Mouse (Mus musculus) hindbrain, embryonic 12.5 days (tissue): Measurements from ENCODE around the gene Fuz. TPM values are rescaled to one million over a fixed set of nuclear protein-coding genes. Genes with fewer than 3 reads are reported as not detected.
A peak's percentile ranks its signal among the peaks of the same experiment; 100 is the strongest.

Experiments used
- ATAC-seq: fragments of 200-750 bp; cut with Nextera tagmentation; 2 replicates; pipeline ENCODE4 v1.8.0; 2017; ENCODE audit warnings: moderate TSS enrichment; ENCODE audit not compliant: low FRiP score
- H3K27ac ChIP-seq: fragments of 300-500 bp; sonication (generic); 2 replicates; pipeline ENCODE4 v1.5.1; 2016; ENCODE audit warnings: mild to moderate bottlenecking
- H3K27me3 ChIP-seq: fragments of 300-500 bp; sonication (generic); 2 replicates; pipeline ENCODE4 v1.6.1; 2016; ENCODE audit warnings: mild to moderate bottlenecking
- H3K36me3 ChIP-seq: fragments of 300-500 bp; sonication (generic); 2 replicates; pipeline ENCODE4 v1.6.1; 2016; ENCODE audit warnings: mild to moderate bottlenecking
- H3K4me1 ChIP-seq: fragments of 300-500 bp; sonication (generic); 2 replicates; pipeline ENCODE4 v1.6.1; 2016
- H3K4me2 ChIP-seq: fragments of 300-500 bp; sonication (generic); replicated peaks from 2 replicates; pipeline ENCODE4 v1.6.1; 2016; ENCODE audit warnings: mild to moderate bottlenecking
- H3K4me3 ChIP-seq: fragments of 300-500 bp; sonication (generic); 2 replicates; pipeline ENCODE4 v1.5.1; 2016; ENCODE audit warnings: mild to moderate bottlenecking
- H3K9ac ChIP-seq: fragments of 300-500 bp; sonication (generic); 2 replicates; pipeline ENCODE4 v1.6.1; 2016; ENCODE audit warnings: mild to moderate bottlenecking, moderate library complexity
- H3K9me3 ChIP-seq: fragments of 300-500 bp; sonication (generic); replicated peaks from 2 replicates; pipeline ENCODE4 v1.6.1; 2016; ENCODE audit warnings: mild to moderate bottlenecking
- WGBS: fragments of 180-500 bp; shearing (Covaris S2); methylation state at CpG from one replicate; pipeline ENCODE4 v1.1.7; 2016; 5-methylcytosine and 5-hydroxymethylcytosine counted together
- polyA plus RNA-seq: library from polyadenylated mRNA; unstranded; fragments of >200 nt; fragmentation: Nextera tagmentation; extraction: Ambion mirVana; gene quantifications from 2 replicates; pipeline ENCODE4 v1.2.1, GENCODE M21; 2016

Gene Fuz
- polyA plus RNA-seq, 1 experiment from 2014 or later, result 22.7 TPM

DNA sequence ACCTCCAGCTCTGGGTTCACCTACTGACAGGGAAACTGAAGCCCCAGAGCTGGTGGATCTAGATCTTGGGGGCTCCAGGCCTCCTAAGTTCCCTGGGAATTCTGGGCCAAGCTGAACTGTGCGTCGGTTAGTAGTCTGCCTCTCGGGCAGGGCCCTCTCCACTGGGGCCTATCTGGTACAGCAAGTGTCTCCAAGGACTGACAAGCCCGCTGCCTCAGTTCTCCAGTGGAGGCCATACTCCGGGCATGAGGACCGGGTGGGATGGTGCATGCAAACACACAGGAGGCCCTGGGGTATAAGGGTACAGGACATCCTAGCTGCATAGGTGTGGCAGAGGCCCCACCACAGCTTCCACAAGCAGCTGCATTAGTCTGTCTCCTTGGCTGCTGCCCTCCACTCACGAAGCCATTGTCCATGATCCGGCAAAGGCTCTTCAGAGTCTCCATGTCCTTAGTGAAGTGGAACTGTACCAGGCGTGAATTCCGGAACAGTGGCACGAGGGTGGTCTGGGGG, 31.8 kb upstream of the Fuz start:
- whole genome bisulfite sequencing, result 88% methylated on average over 11 of the region's 11 CpGs
- peaks cover 49% of the 10 kb centered on the region for H3K4me1 ChIP-seq

DNA sequence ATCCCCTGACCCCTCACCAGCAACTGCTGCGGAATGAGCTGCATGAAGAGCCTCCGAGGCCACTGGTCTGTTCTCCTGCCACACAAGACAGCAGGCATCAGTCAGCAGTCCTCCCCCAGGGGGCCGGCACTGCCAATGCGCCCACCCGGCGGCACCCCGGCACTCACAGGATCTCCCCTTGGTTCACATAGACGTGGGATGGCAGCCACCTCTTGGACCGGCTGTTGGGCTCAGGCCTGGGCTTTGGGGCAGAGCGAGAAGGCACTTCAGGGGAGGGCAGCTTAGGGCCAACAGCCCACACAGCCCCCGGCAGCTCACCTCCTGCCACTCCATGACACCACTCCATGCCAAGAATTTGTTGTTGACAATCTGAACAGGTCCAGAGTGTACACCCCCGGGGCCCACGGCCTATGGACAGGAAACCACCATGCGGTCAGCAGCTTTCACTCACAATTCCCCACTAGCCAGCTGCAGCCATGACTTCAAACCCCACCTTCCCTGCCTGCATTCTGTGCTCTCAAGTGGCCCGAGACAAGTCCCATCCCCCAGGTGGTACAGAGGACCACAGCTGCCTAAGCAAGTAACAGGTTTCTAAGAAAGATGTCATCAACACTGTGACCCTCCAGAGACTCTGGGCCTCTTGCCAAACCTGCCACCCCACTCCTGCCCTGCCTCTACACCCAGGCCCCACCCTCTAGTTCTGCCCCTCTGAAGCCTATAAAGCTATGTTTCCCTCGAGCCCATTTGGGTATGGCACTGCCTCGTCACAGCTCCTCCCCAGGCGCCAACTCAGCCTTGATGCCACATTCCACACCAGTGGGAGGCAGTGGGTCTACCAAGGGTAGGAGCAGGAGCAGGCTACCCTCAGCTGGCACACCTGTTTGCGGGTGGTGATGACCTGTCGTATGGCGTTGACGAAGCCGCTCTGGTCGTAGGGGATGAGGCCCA, 31.0 kb upstream of the Fuz start:
- Histone ChIP-seq H3K4me2 (no peak overlapping the region), H3K9ac (no peak overlapping the region), H3K27me3 (no peaks in the 10 kb centered on the region), H3K9me3 (no peaks in the 10 kb centered on the region), H3K4me3 (no peak overlapping the region), H3K27ac (no peak overlapping the region), H3K36me3 (peaks cover 60% of the 10 kb centered on the region), H3K4me1 (peaks cover 49% of the 10 kb centered on the region)
- ATAC-seq, result no peak
- WGBS, result 89% methylated on average over 24 of the region's 24 CpGs

More for the DNA sequence above, 31.8 kb upstream of the Fuz start:
- H3K4me3 ChIP-seq, result no peak overlapping the region
- H3K27me3 ChIP-seq, result no peaks in the 10 kb centered on the region
- no peaks in the 10 kb centered on the region for H3K9me3 ChIP-seq
- H3K9ac ChIP-seq, result no peak overlapping the region
- peaks cover 64% of the 10 kb centered on the region for H3K36me3 ChIP-seq
- ATAC-seq, result no peak
- H3K27ac ChIP-seq, result no peak overlapping the region
- H3K4me2 ChIP-seq, result no peak overlapping the region

- H3K9ac ChIP-seq, result peak overlapping the region; percentile 99
Observed at GRCm38 (mm10) chr7:44866276-44867009, 29.4 kb upstream of the Fuz start.

GRCm38 (mm10) chr7:44867010-44867702, 28.7 kb upstream of the Fuz start:
- Histone ChIP-seq H3K4me3 (peak overlapping the region; percentile 97), H3K27me3 (no peaks in the 10 kb centered on the region), H3K9me3 (no peaks in the 10 kb centered on the region), H3K36me3 (peaks cover 48% of the 10 kb centered on the region), H3K27ac (no peak overlapping the region), H3K9ac (peak overlapping the region; percentile 99), H3K4me1 (peaks cover 53% of the 10 kb centered on the region), H3K4me2 (peak overlapping the region; percentile 98)
- WGBS, result 78% methylated on average over 19 of the region's 19 CpGs
- no peak for ATAC-seq

More at GRCm38 (mm10) chr7:44866276-44867009, 29.4 kb upstream of the Fuz start:
- H3K27ac ChIP-seq, result no peak overlapping the region
- ATAC-seq, result no peak
- H3K27me3 ChIP-seq, result no peaks in the 10 kb centered on the region
- peak overlapping the region; percentile 2 for H3K4me3 ChIP-seq
- H3K36me3 ChIP-seq, result peaks cover 56% of the 10 kb centered on the region
- WGBS, result 64% methylated on average over 15 of the region's 15 CpGs
- no peaks in the 10 kb centered on the region for H3K9me3 ChIP-seq
- peaks cover 52% of the 10 kb centered on the region for H3K4me1 ChIP-seq
- H3K4me2 ChIP-seq, result peak overlapping the region; percentile 98

- H3K27ac ChIP-seq, result no peak overlapping the region
- peak overlapping the region; percentile 98 for H3K4me2 ChIP-seq
- peaks cover 42% of the 10 kb centered on the region for H3K36me3 ChIP-seq
- 60% methylated on average over 9 of the region's 9 CpGs for WGBS
- H3K9ac ChIP-seq, result peak overlapping the region; percentile 99
- peaks cover 53% of the 10 kb centered on the region for H3K4me1 ChIP-seq
- peak overlapping the region; percentile 97 for H3K4me3 ChIP-seq
- H3K27me3 ChIP-seq, result no peaks in the 10 kb centered on the region
- no peaks in the 10 kb centered on the region for H3K9me3 ChIP-seq
- no peak for ATAC-seq
Observed at GRCm38 (mm10) chr7:44867802-44868201, 28.1 kb upstream of the Fuz start.

DNA sequence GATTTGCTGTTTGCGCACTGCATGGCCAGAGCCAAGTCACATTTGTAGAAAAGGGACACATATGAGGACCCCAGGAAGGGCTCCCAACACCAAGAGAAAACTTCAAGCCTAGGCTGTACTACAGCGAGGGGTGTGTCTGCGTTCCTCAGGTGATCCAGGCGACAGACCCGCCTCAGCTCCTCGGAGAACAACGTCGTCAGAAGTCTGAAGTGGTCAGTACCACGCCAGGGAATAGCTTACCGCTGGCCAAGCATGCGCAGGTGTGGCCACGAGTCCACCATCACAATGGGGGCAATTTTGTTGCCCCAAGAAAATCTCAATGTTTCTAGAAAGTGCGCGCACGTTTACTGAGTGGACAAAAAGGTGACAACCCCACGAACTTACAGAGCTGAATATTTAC, 27.4 kb upstream of the Fuz start:
- Histone ChIP-seq H3K9ac (peak overlapping the region; percentile 99), H3K27ac (peak overlapping the region; percentile 100), H3K4me3 (peak overlapping the region; percentile 97), H3K9me3 (no peaks in the 10 kb centered on the region), H3K4me1 (peaks cover 53% of the 10 kb centered on the region), H3K36me3 (peaks cover 35% of the 10 kb centered on the region), H3K27me3 (no peaks in the 10 kb centered on the region), H3K4me2 (peak overlapping the region; percentile 98)
- WGBS, result 8% methylated on average over 16 of the region's 16 CpGs
- no peak for ATAC-seq

- H3K4me1 ChIP-seq, result peaks cover 53% of the 10 kb centered on the region
Observed at GRCm38 (mm10) chr7:44868919-44869696, 26.8 kb upstream of the Fuz start.

GRCm38 (mm10) chr7:44869697-44870528, 26.0 kb upstream of the Fuz start, which contains the start of gene Ptov1:
Ptov1 (minus strand) TSS chr7:44869788.
- Histone ChIP-seq H3K9ac (peak within 1 kb of the TSS; percentile 99), H3K4me3 (peak within 1 kb of the TSS; percentile 97), H3K27ac (peak within 1 kb of the TSS; percentile 100), H3K36me3 (peaks cover 21% of the 10 kb centered on the region), H3K4me2 (peak within 1 kb of the TSS; percentile 98), H3K9me3 (no peaks in the 10 kb centered on the region), H3K27me3 (no peaks in the 10 kb centered on the region), H3K4me1 (peaks cover 48% of the 10 kb centered on the region)
- peak; percentile 95 for ATAC-seq
- WGBS, result 12% methylated on average over 29 of the region's 29 CpGs

More at GRCm38 (mm10) chr7:44868919-44869696, 26.8 kb upstream of the Fuz start:
- Histone ChIP-seq H3K27me3 (no peaks in the 10 kb centered on the region), H3K9me3 (no peaks in the 10 kb centered on the region), H3K36me3 (peaks cover 29% of the 10 kb centered on the region), H3K27ac (peak overlapping the region; percentile 100), H3K9ac (peak overlapping the region; percentile 99), H3K4me2 (peak overlapping the region; percentile 98), H3K4me3 (peak overlapping the region; percentile 97)
- ATAC-seq, result peak; percentile 49
- WGBS, result under 1% methylated on average over 89 of the region's 108 CpGs

GRCm38 (mm10) chr7:44870614-44871013, 25.3 kb upstream of the Fuz start:
- Histone ChIP-seq H3K36me3 (peaks cover 18% of the 10 kb centered on the region), H3K4me2 (peak overlapping the region; percentile 98), H3K27me3 (no peaks in the 10 kb centered on the region), H3K9me3 (no peaks in the 10 kb centered on the region), H3K9ac (peak overlapping the region; percentile 36; the same call in 1 of the 2 replicates), H3K4me1 (peaks cover 41% of the 10 kb centered on the region), H3K27ac (peak overlapping the region; percentile 100), H3K4me3 (peak overlapping the region; percentile 97)
- WGBS, result 80% methylated on average over 6 of the region's 6 CpGs
- no peak for ATAC-seq

DNA sequence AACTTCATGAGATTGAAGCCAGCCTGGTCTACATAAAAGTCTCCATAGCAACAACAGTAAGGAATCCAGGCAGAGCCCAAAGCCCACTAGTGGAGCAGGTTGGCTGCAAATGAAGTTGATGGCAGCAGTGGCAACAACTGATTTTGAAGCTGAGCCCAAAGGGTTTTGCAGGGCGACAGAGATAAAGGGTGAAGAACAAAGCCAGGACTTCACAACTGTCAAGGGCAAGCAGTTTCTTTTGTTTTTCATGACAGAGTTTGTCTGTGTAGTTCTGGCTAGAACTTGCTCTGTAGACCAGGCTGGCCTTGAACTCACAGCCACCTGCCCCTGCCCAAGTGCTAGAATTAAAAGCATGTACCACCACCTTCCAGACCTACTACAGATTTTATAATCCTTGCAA, 24.7 kb upstream of the Fuz start:
- Histone ChIP-seq H3K36me3 (peaks cover 17% of the 10 kb centered on the region), H3K4me3 (no peak overlapping the region), H3K9ac (no peak overlapping the region), H3K4me2 (no peak overlapping the region), H3K27me3 (no peaks in the 10 kb centered on the region), H3K4me1 (peaks cover 35% of the 10 kb centered on the region), H3K9me3 (no peaks in the 10 kb centered on the region), H3K27ac (peak overlapping the region; percentile 40)
- 38% methylated on average over 1 of the region's 1 CpGs for WGBS
- ATAC-seq, result no peak
